Mouse (Mus musculus) Patski (cell line): ENCODE results near the gene Apoe. TPM values are rescaled to one million over a fixed set of nuclear protein-coding genes. Genes with fewer than 3 reads are reported as not detected.

ENCODE experiments used
- ATAC-seq: fragments of 100-300 bp; one replicate; pipeline ENCODE4 v1.8.0; 2021
- CTCF ChIA-PET: fragments of 350-600 bp; sonication (Branson Sonifier 250); formaldehyde crosslinking; loops from one replicate; lab custom pipeline; 2022; ENCODE audit warnings: inconsistent platforms; lab: Charles Lee
- POLR2A ChIA-PET: fragments of 350-600 bp; sonication (Branson Sonifier 250); formaldehyde crosslinking; loops from one replicate; lab custom pipeline; 2022; ENCODE audit warnings: antibody characterized with exemption, inconsistent platforms; lab: Charles Lee
- DNase-seq: peaks from one replicate; pipeline ENCODE4 v3.0.0-alpha.2; 2011; ENCODE audit warnings: low read depth, low spot score
- H3K27me3 ChIP-seq: fragments of 371-371 bp; one replicate; pipeline ENCODE4 v1.5.1; 2021
- CTCF ChIP-seq: fragments of 100-300 bp; IDR thresholded peaks from one replicate; pipeline ENCODE4 v1.5.1; 2021
- in situ Hi-C: fragments of 300-500 bp; cut with MboI; formaldehyde crosslinking; loops from 3 replicates; pipeline ENCODE4 v1.11.1; 2018; ENCODE audit warnings: low pct_unique_long_range_greater_than_20kb, mixed read lengths
- polyA plus RNA-seq: library from polyadenylated mRNA; unstranded; gene quantifications from one replicate; pipeline ENCODE4 v1.2.3, GENCODE M21; 2021

Apoe gene
- polyA plus RNA-seq, 1 experiment from 2014 or later: 6.0 TPM

DNA sequence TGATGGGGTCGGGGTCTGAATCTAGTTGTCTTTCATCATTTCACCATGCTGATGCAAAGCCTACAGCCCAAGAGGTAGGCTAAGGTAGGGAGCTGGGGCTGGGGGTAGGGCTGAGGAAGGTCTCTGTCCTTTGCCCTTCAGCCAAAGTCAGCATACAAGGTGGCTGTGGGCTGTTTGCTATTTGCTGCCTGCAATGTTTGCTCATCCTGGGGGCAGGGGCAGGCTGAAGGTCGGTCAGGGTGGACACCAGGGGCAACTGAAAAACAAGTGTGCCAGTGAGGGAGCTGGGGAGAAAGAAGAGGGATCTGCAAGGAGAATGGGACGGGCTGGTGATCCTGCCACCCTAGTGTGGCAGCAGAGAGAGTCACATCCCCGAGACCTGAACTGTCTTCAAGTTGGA lies 13.6 kb downstream of the Apoe start:
- no peak for ATAC-seq
- CTCF ChIA-PET: interaction anchor here (1.0 to 2.4 kb wide), 2 partner anchors 12 to 16 kb away, joined by 3 to 11 read pairs; no protein-coding TSS in a partner anchor

DNA sequence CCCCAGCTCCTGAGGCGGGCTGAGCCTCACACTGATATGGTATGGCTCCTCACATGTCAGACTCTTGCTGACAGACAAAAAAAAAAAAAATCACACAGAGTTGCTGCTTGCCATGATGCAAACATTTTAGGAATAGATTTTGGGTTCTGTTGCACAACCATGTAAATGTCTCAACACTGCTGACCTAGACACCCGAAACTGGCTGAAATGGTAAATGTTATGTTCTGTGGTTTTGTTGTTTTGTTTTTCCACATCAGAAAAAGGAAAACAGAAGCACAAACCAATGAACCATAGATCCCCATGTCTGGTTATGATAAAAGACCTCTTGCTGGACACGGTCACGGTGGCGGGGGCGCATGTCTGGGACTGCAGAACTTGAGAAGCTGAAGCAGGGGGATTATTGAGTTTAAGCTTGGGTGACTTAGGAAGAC lies 15.2 kb downstream of the Apoe start:
- H3K27me3 ChIP-seq: no peaks in the 10 kb centered on the region
- TF ChIP-seq CTCF: no peak
- in situ Hi-C loops: no loop called here
- POLR2A ChIA-PET: interaction anchor here (0.8 kb wide), 1 partner anchor 17 kb away, joined by 3 read pairs; no protein-coding TSS in a partner anchor
- ATAC-seq: no peak
- DNase-seq: no peak
- CTCF ChIA-PET: interaction anchor here (1.4 to 2.4 kb wide), 4 partner anchors 9 to 28 kb away, joined by 3 to 11 read pairs (median 4); no protein-coding TSS in a partner anchor

More for the DNA sequence above, 13.6 kb downstream of the Apoe start:
- no peaks in the 10 kb centered on the region for H3K27me3 ChIP-seq
- no peak for DNase-seq
- POLR2A ChIA-PET: no interaction called here
- TF ChIP-seq CTCF: no peak
- in situ Hi-C loops: no loop called here

DNA sequence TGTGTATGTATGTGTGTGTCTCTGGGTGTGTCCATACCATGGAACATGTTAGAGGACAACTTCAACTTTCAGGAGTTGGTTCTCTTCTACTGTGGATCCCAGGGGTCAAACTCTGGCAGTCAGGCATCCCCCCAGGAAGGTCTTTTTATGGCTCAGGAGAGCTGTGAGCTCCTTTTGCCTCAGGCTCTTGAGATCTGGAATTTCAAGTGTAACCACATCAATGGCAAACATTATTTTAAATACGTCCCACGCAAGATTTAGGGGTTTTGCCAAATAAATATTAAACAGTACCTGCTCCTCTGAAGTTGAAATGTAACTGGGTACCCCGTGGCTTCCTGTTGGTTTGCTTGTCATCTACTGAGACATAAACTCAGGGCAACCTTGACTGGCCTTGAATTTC lies 16.0 kb downstream of the Apoe start:
- DNase-seq (peak; percentile 50), ATAC-seq (no peak)
- POLR2A ChIA-PET: no interaction called here
- H3K27me3 ChIP-seq: no peaks in the 10 kb centered on the region
- in situ Hi-C loops: no loop called here
- CTCF ChIA-PET: interaction anchor here (0.8 to 2.0 kb wide), 3 partner anchors 10 to 18 kb away, joined by 3 to 5 read pairs (median 4); no protein-coding TSS in a partner anchor
- no peak for TF ChIP-seq CTCF

DNA sequence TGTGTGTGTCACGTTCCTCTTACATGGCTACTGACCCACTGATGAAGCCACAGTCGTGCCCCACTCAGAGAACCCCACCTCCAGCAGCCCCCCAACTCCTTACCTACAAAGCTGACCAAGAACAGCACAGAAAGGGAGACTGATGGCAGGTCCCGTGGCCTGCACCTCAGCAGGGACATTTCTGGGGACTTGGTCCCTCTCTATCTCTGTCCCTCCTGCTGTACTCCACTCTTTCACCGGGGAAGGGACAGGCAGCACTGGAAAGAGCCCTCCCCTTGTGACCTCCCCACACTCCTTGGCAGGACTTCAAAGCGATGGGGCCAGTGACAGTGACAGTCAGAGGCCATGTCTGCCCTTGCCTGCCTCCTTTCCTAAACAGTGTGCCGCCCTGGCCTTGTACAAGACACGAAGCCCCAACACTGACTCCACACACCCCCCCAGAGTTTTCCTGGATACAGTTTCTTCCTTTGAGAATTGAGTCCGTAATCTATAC lies 17.7 kb downstream of the Apoe start, which contains the start of the genes Gm44805 and Apoc4:
Gene Gm44805, minus strand, starts transcription at position 222 of the 493 bp plus-strand sequence.
Gene Apoc4, minus strand, starts transcription at position 278 of the 493 bp plus-strand sequence.
- POLR2A ChIA-PET: no interaction called here
- CTCF ChIA-PET: interaction anchor here (1.7 to 2.2 kb wide), 2 partner anchors 9 to 12 kb away, joined by 4 to 10 read pairs; no protein-coding TSS in a partner anchor
- no peak for TF ChIP-seq CTCF
- H3K27me3 ChIP-seq: no peaks in the 10 kb centered on the region
- ATAC-seq (no peak), DNase-seq (no peak)
- in situ Hi-C loops: no loop called here

DNA sequence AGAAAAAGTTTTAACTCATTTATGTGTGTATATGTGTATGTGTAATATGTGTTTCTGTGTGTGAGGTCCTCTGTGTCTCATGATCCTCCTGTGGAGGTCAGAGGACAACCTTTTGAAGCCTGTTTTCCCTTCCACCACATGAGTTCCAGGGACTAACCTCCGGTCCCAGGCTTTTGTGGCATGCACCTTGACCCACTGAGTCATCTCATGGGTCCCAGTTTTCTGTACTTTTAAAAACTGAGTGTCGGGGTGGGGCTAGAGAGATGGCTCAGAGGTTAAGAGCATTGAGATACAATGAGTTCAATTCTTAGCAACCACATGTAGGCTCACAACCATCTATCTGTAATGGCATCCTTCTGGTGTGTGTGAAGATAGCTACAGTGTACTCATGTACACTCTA lies 18.3 kb downstream of the Apoe start:
- ChIA-PET CTCF (interaction anchor here (1.7 to 2.2 kb wide), 2 partner anchors 9 to 12 kb away, joined by 4 to 10 read pairs; no protein-coding TSS in a partner anchor), POLR2A (interaction anchor here (0.6 kb wide), 1 partner anchor 275 kb away, joined by 5 read pairs; no protein-coding TSS in a partner anchor)
- ATAC-seq (no peak), DNase-seq (no peak)
- H3K27me3 ChIP-seq: no peaks in the 10 kb centered on the region
- in situ Hi-C loops: no loop called here
- no peak for TF ChIP-seq CTCF

DNA sequence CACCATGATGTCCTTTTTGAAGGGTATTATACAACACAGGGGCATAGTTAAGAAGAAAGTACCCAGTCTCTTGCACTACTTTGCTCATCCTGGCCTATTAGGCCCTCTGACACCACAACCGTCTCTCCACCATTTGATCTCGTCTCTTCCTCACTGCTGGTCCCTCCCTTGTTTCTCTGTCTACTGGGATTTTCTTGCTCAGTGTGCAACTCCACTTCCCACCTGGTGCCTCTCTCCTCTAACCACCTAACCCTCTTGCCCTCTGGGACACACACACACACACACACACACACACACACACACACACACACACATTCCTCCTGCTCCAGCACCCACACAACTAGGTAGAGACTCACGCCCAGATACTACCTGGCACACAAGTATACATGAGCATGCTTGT lies 20.1 kb downstream of the Apoe start:
- ChIA-PET POLR2A (no interaction called here), CTCF (interaction anchor here (1.2 to 1.6 kb wide), 2 partner anchors 19 to 21 kb away, joined by 3 to 6 read pairs; no protein-coding TSS in a partner anchor)
- no peak for DNase-seq
- in situ Hi-C loops: no loop called here
- H3K27me3 ChIP-seq: no peaks in the 10 kb centered on the region
- no peak for ATAC-seq
- no peak for TF ChIP-seq CTCF

DNA sequence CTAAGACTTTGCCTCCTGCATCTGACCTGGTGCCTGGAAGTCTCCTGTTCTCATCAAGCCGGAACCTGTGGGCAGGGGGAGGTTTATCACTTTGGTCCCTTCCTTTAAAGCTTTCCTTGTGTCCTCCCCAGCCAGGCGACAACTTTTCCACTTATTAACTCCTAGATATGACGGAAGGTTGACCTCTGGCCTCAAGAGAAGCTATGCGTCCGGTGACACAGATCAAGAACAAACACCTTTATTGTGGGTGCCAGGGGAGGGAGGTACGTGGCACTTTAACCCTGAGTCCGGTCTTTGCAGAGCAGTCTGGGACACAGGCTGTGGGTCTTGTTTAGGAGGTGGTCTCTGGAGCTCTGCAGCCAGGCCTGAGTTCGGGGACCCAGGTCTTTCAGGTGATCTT lies 21.1 kb downstream of the Apoe start, which contains the start of gene Apoc2:
Gene Apoc2, minus strand, starts transcription at position 70 of the 400 bp plus-strand sequence.
- no peaks in the 10 kb centered on the region for H3K27me3 ChIP-seq
- no peak for ATAC-seq
- ChIA-PET POLR2A (interaction anchor here (1.3 kb wide), 1 partner anchor 9 kb away, joined by 3 read pairs; no protein-coding TSS in a partner anchor), CTCF (interaction anchor here (1.6 kb wide), 1 partner anchor 22 kb away, joined by 6 read pairs; no protein-coding TSS in a partner anchor)
- in situ Hi-C loops: no loop called here
- no peak for TF ChIP-seq CTCF
- DNase-seq: no peak

DNA sequence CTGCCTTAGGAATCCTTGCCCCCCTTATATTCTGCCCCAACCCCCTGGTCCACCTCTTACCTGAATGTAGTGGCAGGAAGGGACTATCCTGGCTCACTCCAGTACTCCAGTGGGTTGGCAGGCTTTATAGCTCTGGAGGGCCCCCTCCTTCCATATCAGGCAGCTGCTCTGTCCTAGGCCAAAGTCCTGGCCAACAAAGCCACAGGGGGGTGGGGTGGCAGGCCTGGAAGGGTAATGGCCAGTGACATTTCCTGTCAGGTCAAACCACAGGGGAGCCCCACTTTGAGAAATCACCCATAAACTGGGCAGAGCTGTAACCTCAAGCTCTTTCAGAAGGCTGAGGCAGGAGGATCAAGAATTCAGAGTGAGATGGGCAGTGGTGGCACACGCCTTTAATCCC lies 22.3 kb downstream of the Apoe start:
- in situ Hi-C loops: no loop called here
- ChIA-PET CTCF (no interaction called here), POLR2A (no interaction called here)
- no peak for TF ChIP-seq CTCF
- H3K27me3 ChIP-seq: no peaks in the 10 kb centered on the region
- DNase-seq (no peak), ATAC-seq (no peak)

DNA sequence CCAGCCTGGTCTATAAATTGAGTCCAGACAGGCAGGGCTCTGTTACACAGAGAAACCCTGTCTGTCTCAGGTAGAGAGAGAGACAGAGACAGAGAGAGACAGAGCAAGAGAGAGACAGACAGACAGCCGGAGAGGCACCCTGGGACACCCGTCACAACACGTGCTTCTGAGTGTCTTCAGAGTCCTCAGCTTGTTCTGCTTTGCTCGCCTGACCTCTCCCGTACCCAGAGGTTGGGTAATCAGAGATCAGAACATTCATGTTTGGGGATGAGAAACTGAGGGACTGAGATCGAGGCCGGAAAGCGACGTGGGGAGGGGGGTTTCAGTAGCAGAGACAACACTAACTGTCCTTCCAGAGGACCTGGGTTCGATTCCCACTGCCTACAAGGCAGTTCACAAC lies 23.2 kb downstream of the Apoe start:
- no peak for TF ChIP-seq CTCF
- no peaks in the 10 kb centered on the region for H3K27me3 ChIP-seq
- DNase-seq (no peak), ATAC-seq (no peak)
- in situ Hi-C loops: no loop called here
- POLR2A ChIA-PET: no interaction called here
- CTCF ChIA-PET: no interaction called here

DNA sequence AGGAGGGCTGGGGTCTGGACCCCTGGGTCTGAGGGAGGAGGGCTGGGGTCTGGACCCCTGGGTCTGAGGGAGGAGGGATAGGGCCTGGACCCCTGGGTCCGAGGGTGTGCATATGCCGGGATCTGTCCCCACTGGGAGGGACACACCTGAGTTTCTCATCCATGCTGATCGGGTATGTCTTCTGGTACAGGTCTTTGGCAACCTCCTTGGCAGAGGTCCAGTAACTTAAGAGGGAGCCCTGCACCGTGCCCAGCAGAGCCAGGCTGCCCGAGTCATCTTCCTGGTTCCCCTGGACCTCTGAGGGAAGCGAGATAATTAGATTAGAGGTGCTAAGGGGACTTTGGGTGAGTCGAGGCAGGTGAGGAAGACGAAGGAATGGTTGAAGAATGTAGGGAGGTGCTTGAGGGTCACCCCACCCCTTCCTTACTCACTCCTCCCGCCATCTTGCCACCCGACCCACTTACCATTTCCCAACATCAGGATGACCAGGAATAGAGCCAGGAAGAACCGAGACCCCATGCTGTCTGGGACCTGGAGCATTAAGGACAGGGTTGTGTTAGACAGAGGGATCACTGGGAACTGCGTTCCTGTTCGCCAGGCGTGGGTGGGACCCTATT lies 25.8 kb downstream of the Apoe start:
- TF ChIP-seq CTCF: no peak
- in situ Hi-C loops: no loop called here
- DNase-seq (no peak), ATAC-seq (no peak)
- H3K27me3 ChIP-seq: no peaks in the 10 kb centered on the region
- ChIA-PET POLR2A (interaction anchor here (1.6 kb wide), 1 partner anchor 27 kb away, joined by 4 read pairs; no protein-coding TSS in a partner anchor), CTCF (interaction anchor here (1.0 kb wide), 1 partner anchor 12 kb away, joined by 3 read pairs; no protein-coding TSS in a partner anchor)

DNA sequence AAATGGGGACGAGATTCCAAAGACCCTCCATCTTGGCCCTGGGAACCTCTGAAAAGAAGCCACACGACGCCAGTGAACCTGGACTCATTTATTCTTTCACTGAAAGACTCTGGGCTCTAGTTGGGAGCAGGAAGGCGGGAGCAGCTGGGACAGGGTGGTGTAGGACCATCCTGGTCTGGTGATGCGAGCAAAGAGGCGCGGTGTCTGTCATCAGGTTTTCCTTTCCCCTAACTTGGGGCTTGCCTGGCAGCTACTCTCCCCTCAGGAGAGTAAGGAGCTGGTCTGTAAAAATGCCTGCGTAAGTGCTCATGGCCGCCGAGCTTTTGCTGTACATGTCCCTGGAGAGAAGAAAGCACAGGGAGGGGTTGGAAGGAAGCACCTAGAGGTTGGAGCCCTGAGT lies 27.5 kb downstream of the Apoe start:
- no peak for TF ChIP-seq CTCF
- ChIA-PET POLR2A (interaction anchor here (0.6 kb wide), 1 partner anchor 45 kb away, joined by 3 read pairs; no protein-coding TSS in a partner anchor), CTCF (interaction anchor here (1.0 kb wide), 1 partner anchor 29 kb away, joined by 4 read pairs; no protein-coding TSS in a partner anchor)
- no peak for ATAC-seq
- DNase-seq: no peak
- in situ Hi-C loops: no loop called here
- H3K27me3 ChIP-seq: no peaks in the 10 kb centered on the region
